8 mouse cellular contexts compared by ENCODE assay signal in the genomic region with DNA sequence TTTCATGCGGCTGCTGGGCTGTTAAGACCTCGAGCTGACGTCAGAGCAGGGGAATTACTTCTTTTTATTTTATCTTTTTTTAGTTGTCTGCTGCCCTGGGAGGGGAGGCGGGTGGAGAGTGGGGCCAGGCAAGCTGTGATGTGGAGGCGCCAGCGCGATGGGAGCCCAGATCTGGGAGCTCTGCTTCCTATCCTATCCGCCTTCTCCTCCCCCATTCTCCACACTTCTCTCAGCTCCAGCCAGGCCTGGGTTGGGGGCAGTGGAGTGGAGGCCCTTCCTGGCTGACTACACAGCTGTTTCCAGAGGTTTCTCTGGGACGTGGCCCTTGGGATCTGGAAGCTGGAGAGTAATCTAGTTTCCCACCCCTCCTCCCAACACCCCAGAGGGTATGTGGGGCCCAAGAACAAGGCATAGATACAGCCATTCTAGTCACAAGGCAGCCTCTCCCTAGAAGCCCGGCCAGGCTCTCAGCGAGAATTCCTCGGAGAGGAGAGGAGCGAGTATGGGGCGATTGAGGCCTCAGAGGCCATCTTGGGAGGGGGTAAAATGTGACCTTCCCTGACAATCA. TPM values are rescaled to one million over a fixed set of nuclear protein-coding genes. Genes with fewer than 3 reads are reported as not detected.
DNase-seq lines count a peak whose midpoint lies in the region; ATAC-seq and TF ChIP-seq lines count a peak whose summit lies in the region.

No protein-coding gene starts in this region.

- peaks cover 39% of the 10 kb centered on the region for H3K4me1 ChIP-seq in intestine, postnatal 0 days (replicated peaks; ENCODE audit: control insufficient read depth, insufficient read depth, low read length)
- peaks cover 35% of the 10 kb centered on the region for H3K4me1 ChIP-seq in limb, embryonic 11.5 days (ENCODE audit: control insufficient read depth, insufficient read depth, low read length)
- peaks cover 35% of the 10 kb centered on the region for H3K4me1 ChIP-seq in midbrain, embryonic 14.5 days (ENCODE audit: control insufficient read depth, insufficient read depth, low read length)

- TF ChIP-seq CTCF in intestine, postnatal 0 days (IDR thresholded peaks at IDR 0.05; ENCODE audit: low read depth), result no peak

- H3K4me3 ChIP-seq in intestine, postnatal 0 days (ENCODE audit: low read depth, low read length), result peak overlapping the region; percentile 87
- H3K4me3 ChIP-seq in limb, embryonic 11.5 days (ENCODE audit: low read depth, low read length), result peak overlapping the region; percentile 99
- H3K4me3 ChIP-seq in midbrain, embryonic 14.5 days (replicated peaks; ENCODE audit: low read depth, low read length), result peak overlapping the region; percentile 95

- DNase-seq in right cerebral cortex, adult 18-20 months, result peak; percentile 91
- DNase-seq in right cerebral cortex, postnatal 25 days, result no peak
- peak; percentile 98 for DNase-seq in heart, adult 11 months
- DNase-seq in limb, embryonic 11.5 days (ENCODE audit: low spot score), result peak; percentile 82
- no peak for DNase-seq in midbrain, embryonic 14.5 days
- peak; percentile 42 for DNase-seq in testis, postnatal 14 days (ENCODE audit: low spot score)

- peak overlapping the region; percentile 97 for H3K27ac ChIP-seq in intestine, postnatal 0 days (ENCODE audit: low read depth, low read length)
- peak overlapping the region; percentile 95 for H3K27ac ChIP-seq in limb, embryonic 11.5 days (replicated peaks; ENCODE audit: low read depth, low read length)
- H3K27ac ChIP-seq in midbrain, embryonic 14.5 days (replicated peaks; ENCODE audit: low read depth, low read length), result peak overlapping the region; percentile 95

- no peaks in the 10 kb centered on the region for H3K27me3 ChIP-seq in intestine, postnatal 0 days (replicated peaks; ENCODE audit: control insufficient read depth, insufficient read depth, low read length)
- H3K27me3 ChIP-seq in limb, embryonic 11.5 days (ENCODE audit: control insufficient read depth, insufficient read depth, low read length), result no peaks in the 10 kb centered on the region
- H3K27me3 ChIP-seq in midbrain, embryonic 14.5 days (ENCODE audit: control insufficient read depth, insufficient read depth, low read length), result no peaks in the 10 kb centered on the region

- 4% methylated on average over 14 of the region's 14 CpGs for WGBS in intestine, postnatal 0 days
- WGBS in limb, embryonic 11.5 days, result 1% methylated on average over 14 of the region's 14 CpGs
- WGBS in midbrain, embryonic 14.5 days, result 2% methylated on average over 14 of the region's 14 CpGs

- H3K36me3 ChIP-seq in intestine, postnatal 0 days (ENCODE audit: control insufficient read depth, insufficient read depth), result no peaks in the 10 kb centered on the region
- no peaks in the 10 kb centered on the region for H3K36me3 ChIP-seq in limb, embryonic 11.5 days (ENCODE audit: control insufficient read depth, insufficient read depth, low read length)
- no peaks in the 10 kb centered on the region for H3K36me3 ChIP-seq in midbrain, embryonic 14.5 days (ENCODE audit: control insufficient read depth, insufficient read depth, low read length)

- H3K9ac ChIP-seq in intestine, postnatal 0 days (ENCODE audit: low read depth, low read length), result peak overlapping the region; percentile 98
- H3K9ac ChIP-seq in limb, embryonic 11.5 days (ENCODE audit: low read length), result peak overlapping the region; percentile 99
- peak overlapping the region; percentile 99 for H3K9ac ChIP-seq in midbrain, embryonic 14.5 days (replicated peaks; ENCODE audit: low read length)

- ATAC-seq in common myeloid progenitor, adult 5-6 weeks (replicated peaks; ENCODE audit: low read depth, poor library complexity, severe bottlenecking), result peak; percentile 16
- ATAC-seq in intestine, postnatal 0 days, result peak; percentile 0; the same call in 1 of the 2 replicates
- ATAC-seq in limb, embryonic 11.5 days (ENCODE audit: insufficient number of reproducible peaks, low FRiP score, low TSS enrichment, low read depth), result peak; percentile 75; the same call in 1 of the 2 replicates
- ATAC-seq in midbrain, embryonic 14.5 days (ENCODE audit: low FRiP score, low TSS enrichment), result peak; percentile 43; the same call in 1 of the 2 replicates

- no peaks in the 10 kb centered on the region for H3K9me3 ChIP-seq in intestine, postnatal 0 days (ENCODE audit: control insufficient read depth)
- no peaks in the 10 kb centered on the region for H3K9me3 ChIP-seq in limb, embryonic 11.5 days (ENCODE audit: control insufficient read depth, low read length)
- H3K9me3 ChIP-seq in midbrain, embryonic 14.5 days (ENCODE audit: control insufficient read depth, low read length), result no peaks in the 10 kb centered on the region

- peak overlapping the region; percentile 90 for H3K4me2 ChIP-seq in intestine, postnatal 0 days (replicated peaks; ENCODE audit: low read depth)
- H3K4me2 ChIP-seq in limb, embryonic 11.5 days (ENCODE audit: low read depth, severe bottlenecking), result peak overlapping the region; percentile 77
- H3K4me2 ChIP-seq in midbrain, embryonic 14.5 days (ENCODE audit: low read length), result peak overlapping the region; percentile 87

RNA-seq across cellular contexts. Expression of gene Rai1, which starts 1.8 kb away (rescaled TPM):
- total RNA-seq in common myeloid progenitor, adult 5-6 weeks (2017), result 15.5 and 21.1 TPM in 2 replicates
- polyA plus RNA-seq in intestine, postnatal 0 days (2015; fragmentation: Nextera tagmentation; extraction: Ambion mirVana), result 10.1 and 10.6 TPM in 2 replicates
- polyA plus RNA-seq in limb, embryonic 11.5 days (2014; fragmentation: Nextera tagmentation; extraction: Ambion mirVana), result 35.5 and 36.0 TPM in 2 replicates
- 37.7 and 39.9 TPM in 2 replicates for polyA plus RNA-seq in midbrain, embryonic 14.5 days (2014; fragmentation: Nextera tagmentation; extraction: Ambion mirVana)

Comparison
In these comparisons a context has a peak if more than half of its experiments do, and no peak if none do; other contexts are left out.
1. DNase-seq: peak in right cerebral cortex, adult 18-20 months (single experiment), heart, adult 11 months (single experiment), limb, embryonic 11.5 days (single experiment) and testis, postnatal 14 days (single experiment); none in right cerebral cortex, postnatal 25 days (single experiment) and midbrain, embryonic 14.5 days (single experiment).
2. ATAC-seq: peak in every context shown above with its lines; median percentile 75 in limb, embryonic 11.5 days; 43 in midbrain, embryonic 14.5 days; 16 in common myeloid progenitor, adult 5-6 weeks; 0 in intestine, postnatal 0 days.
3. Peak in every context shown above with its lines, with median percentiles within 50 percentile points of each other: H3K27ac ChIP-seq, H3K4me2 ChIP-seq, H3K4me3 ChIP-seq and H3K9ac ChIP-seq.